Mouse (Mus musculus) frontal cortex, postnatal 10 days (tissue): ENCODE measurements around the gene Rtl1.

Experiments used
- DNase-seq, 2 experiments: peaks; one replicate each; pipeline ENCODE4 v3.0.0; 2022; ENCODE audit warnings: low spot score in 2 of 2, mixed read lengths in 1 of 2

The Rtl1 gene

GRCm38 (mm10) chr12:109572259-109572658 is 27.9 kb downstream of the Rtl1 start:
- no peak for DNase-seq

GRCm38 (mm10) chr12:109560111-109560695 is 39.9 kb downstream of the Rtl1 start:
- DNase-seq: no peak

GRCm38 (mm10) chr12:109558891-109559487 is 41.1 kb downstream of the Rtl1 start:
- no peak for DNase-seq

- no peak for DNase-seq
Observed at GRCm38 (mm10) chr12:109558226-109558824, 41.8 kb downstream of the Rtl1 start.

GRCm38 (mm10) chr12:109555837-109556409 is 44.2 kb downstream of the Rtl1 start:
- no peak for DNase-seq

- no peak for DNase-seq
Observed at GRCm38 (mm10) chr12:109553568-109553967, 46.6 kb downstream of the Rtl1 start.

- no peak for DNase-seq
Observed at GRCm38 (mm10) chr12:109552754-109553525, 47.2 kb downstream of the Rtl1 start.

GRCm38 (mm10) chr12:109551771-109552170 is 48.4 kb downstream of the Rtl1 start:
- no peak for DNase-seq

- no peak for DNase-seq
Observed at GRCm38 (mm10) chr12:109547085-109547484, 53.0 kb downstream of the Rtl1 start.

GRCm38 (mm10) chr12:109545875-109546732 is 54.0 kb downstream of the Rtl1 start:
- DNase-seq: no peak

- no peak for DNase-seq
Observed at GRCm38 (mm10) chr12:109543281-109543923, 56.7 kb downstream of the Rtl1 start.

GRCm38 (mm10) chr12:109542635-109543249 is 57.4 kb downstream of the Rtl1 start:
- peak; percentile 84 to 87 for DNase-seq

GRCm38 (mm10) chr12:109542011-109542410 is 58.1 kb downstream of the Rtl1 start:
- DNase-seq: peak in 1 of 2 experiments; percentile 36

- no peak for DNase-seq
Observed at GRCm38 (mm10) chr12:109541540-109541899, 58.6 kb downstream of the Rtl1 start.

- peak; percentile 59 to 66 for DNase-seq
Observed at GRCm38 (mm10) chr12:109540739-109541539, 59.2 kb downstream of the Rtl1 start.

GRCm38 (mm10) chr12:109539950-109540349 is 60.2 kb downstream of the Rtl1 start:
- no peak for DNase-seq
